Comparison of ENCODE assay signal across 13 mouse cellular contexts in genomic region chr6:17806569-17806968, GRCm38 (mm10).
A peak's percentile ranks its signal among the peaks of the same experiment; 100 is the strongest.
DNase-seq lines count a peak whose midpoint lies in the region; ATAC-seq lines count a peak whose summit lies in the region.
"Had no signal": no experiment of that assay in that cellular context is flagged by ENCODE, and none has a peak within 500 bp of the region (broad histone marks: within the 10 kb centered on the region; RNA-seq: fewer than 3 reads in every experiment).

No protein-coding gene starts in this region.

- H3K4me3 ChIP-seq in heart, embryonic 14.5 days (ENCODE audit: control insufficient read depth in 1 of 2, insufficient read depth in 1 of 2, low read depth in 1 of 2, low read length in 2 of 2) = no peak overlapping the region
- no peak overlapping the region for H3K4me3 ChIP-seq in forebrain, embryonic 15.5 days
- no peak overlapping the region for H3K4me3 ChIP-seq in neural tube, embryonic 11.5 days (ENCODE audit: low read depth, low read length)
- H3K4me3 ChIP-seq: stomach, embryonic 15.5 days had no signal

- H3K27ac ChIP-seq in heart, embryonic 14.5 days (replicated peaks in 1 of 2; ENCODE audit: control insufficient read depth in 1 of 2, insufficient read depth in 1 of 2, low read depth in 2 of 2, low read length in 2 of 2) = peak overlapping the region; percentile 23 to 31; a peak in 1 of 4 replicates
- 0 out of 2 replicates have a peak overlapping the region, but pooled peaks have one; percentile 15 for H3K27ac ChIP-seq in forebrain, embryonic 15.5 days (replicated peaks)
- H3K27ac ChIP-seq in neural tube, embryonic 11.5 days (ENCODE audit: low read depth, low read length) = peak overlapping the region; percentile 76
- H3K27ac ChIP-seq: stomach, embryonic 15.5 days had no signal

- peaks cover 5 to 17% of the 10 kb centered on the region in 2 experiments; a peak in 3 of 4 replicates for H3K4me1 ChIP-seq in heart, embryonic 14.5 days (ENCODE audit: control insufficient read depth in 2 of 2, insufficient read depth in 2 of 2, low read length in 2 of 2)
- peaks cover 13% of the 10 kb centered on the region for H3K4me1 ChIP-seq in forebrain, embryonic 15.5 days
- peaks cover 7% of the 10 kb centered on the region for H3K4me1 ChIP-seq in neural tube, embryonic 11.5 days (ENCODE audit: control insufficient read depth, insufficient read depth, low read length)
- H3K4me1 ChIP-seq: stomach, embryonic 15.5 days had no signal

- intact Hi-C loops in heart, postnatal 10 days (cut with DNase I) = no loop called here

- H3K4me2 ChIP-seq in heart, embryonic 14.5 days (ENCODE audit: low read length) = no peak overlapping the region
- H3K4me2 ChIP-seq in forebrain, embryonic 15.5 days (replicated peaks) = no peak overlapping the region
- H3K4me2 ChIP-seq in neural tube, embryonic 11.5 days (ENCODE audit: low read depth) = no peak overlapping the region
- H3K4me2 ChIP-seq: stomach, embryonic 15.5 days had no signal

- no peaks in the 10 kb centered on the region for H3K27me3 ChIP-seq in heart, embryonic 14.5 days (ENCODE audit: control insufficient read depth, insufficient read depth, low read length)
- no peaks in the 10 kb centered on the region for H3K27me3 ChIP-seq in forebrain, embryonic 15.5 days
- no peaks in the 10 kb centered on the region for H3K27me3 ChIP-seq in neural tube, embryonic 11.5 days (ENCODE audit: control insufficient read depth, insufficient read depth, low read length)
- H3K27me3 ChIP-seq: stomach, embryonic 15.5 days had no signal

- no peak for DNase-seq in heart, postnatal 10 days
- peak; percentile 24 for DNase-seq in ZHBTc4 (ENCODE audit: low read depth, low spot score)
- peak; percentile 67 for DNase-seq in neural tube, embryonic 11.5 days (ENCODE audit: low spot score)
- DNase-seq in left cerebral cortex, adult 9 months (ENCODE audit: low spot score in 2 of 2) = no peak
- DNase-seq in thymus, postnatal 36 days = no peak
- DNase-seq: cerebellum, adult 11 months; gastrocnemius, postnatal 36 days; liver had no signal

- H3K36me3 ChIP-seq in heart, embryonic 14.5 days (ENCODE audit: control insufficient read depth, insufficient read depth, low read length) = no peaks in the 10 kb centered on the region
- no peaks in the 10 kb centered on the region for H3K36me3 ChIP-seq in forebrain, embryonic 15.5 days
- no peaks in the 10 kb centered on the region for H3K36me3 ChIP-seq in neural tube, embryonic 11.5 days (ENCODE audit: control insufficient read depth, insufficient read depth, low read length)
- H3K36me3 ChIP-seq: stomach, embryonic 15.5 days had no signal

- ATAC-seq in heart, embryonic 14.5 days (ENCODE audit: insufficient number of reproducible peaks, insufficient read depth, low FRiP score, low read depth) = no peak
- ATAC-seq in forebrain, embryonic 15.5 days (replicated peaks) = peak; percentile 51; the same call in 1 of the 2 replicates
- ATAC-seq in neural tube, embryonic 11.5 days (ENCODE audit: insufficient read depth, low FRiP score, low TSS enrichment) = peak; percentile 84
- no peak for ATAC-seq in activated CD4-positive, CD25-positive, alpha-beta regulatory T cell, adult 4 months
- ATAC-seq: intestine, embryonic 16.5 days had no signal

- H3K9me3 ChIP-seq in heart, embryonic 14.5 days (ENCODE audit: control insufficient read depth, low read length) = no peaks in the 10 kb centered on the region
- no peaks in the 10 kb centered on the region for H3K9me3 ChIP-seq in forebrain, embryonic 15.5 days
- no peaks in the 10 kb centered on the region for H3K9me3 ChIP-seq in neural tube, embryonic 11.5 days (ENCODE audit: control insufficient read depth, low read length)
- H3K9me3 ChIP-seq: stomach, embryonic 15.5 days had no signal

- H3K9ac ChIP-seq in heart, embryonic 14.5 days (ENCODE audit: low read length) = no peak overlapping the region
- H3K9ac ChIP-seq in forebrain, embryonic 15.5 days (replicated peaks) = no peak overlapping the region
- H3K9ac ChIP-seq in neural tube, embryonic 11.5 days (ENCODE audit: low read length) = no peak overlapping the region
- H3K9ac ChIP-seq: stomach, embryonic 15.5 days had no signal

- WGBS in heart, embryonic 14.5 days = 7% methylated on average over 4 of the region's 4 CpGs
- WGBS in forebrain, embryonic 15.5 days = 11% methylated on average over 4 of the region's 4 CpGs
- 10% methylated on average over 4 of the region's 4 CpGs for WGBS in neural tube, embryonic 11.5 days

Comparison
In these comparisons a context has a peak if more than half of its experiments do, and no peak if none do; other contexts are left out.
1. ATAC-seq: peak in forebrain, embryonic 15.5 days (single experiment) and neural tube, embryonic 11.5 days (single experiment); none in heart, embryonic 14.5 days (single experiment) and activated CD4-positive, CD25-positive, alpha-beta regulatory T cell, adult 4 months (single experiment).
2. H3K27ac ChIP-seq: peak in every context shown above with its lines; median percentile 76 in neural tube, embryonic 11.5 days; 27 in heart, embryonic 14.5 days; 15 in forebrain, embryonic 15.5 days.
3. DNase-seq: peak in ZHBTc4 (single experiment) and neural tube, embryonic 11.5 days (single experiment); none in heart, postnatal 10 days (0 of 2), left cerebral cortex, adult 9 months (0 of 2) and thymus, postnatal 36 days (0 of 2).